Mouse (Mus musculus) left cerebral cortex, postnatal 14 days (tissue): Measurements from ENCODE around the gene Ctcf. TPM values are rescaled to one million over a fixed set of nuclear protein-coding genes. Genes with fewer than 3 reads are reported as not detected.
A peak's percentile ranks its signal among the peaks of the same experiment; 100 is the strongest.

Experiments
- DNase-seq, 2 experiments: peaks; one replicate each; pipeline ENCODE4 v3.0.0; 2021 to 2022; ENCODE audit warnings: low spot score in 2 of 2, mixed read lengths in 1 of 2
- intact Hi-C: fragments of 180-260 bp; cut with DNase I; formaldehyde crosslinking; loops from one replicate; pipeline ENCODE4 v1.15.1; 2025
- total RNA-seq, 2 experiments: library from RNA; stranded (reverse); gene quantifications; 2 replicates each; pipeline ENCODE4 v1.2.3; 2021

Gene Ctcf
- total RNA-seq, 2 experiments from 2014 or later = 57.5 to 58.9 TPM

DNA sequence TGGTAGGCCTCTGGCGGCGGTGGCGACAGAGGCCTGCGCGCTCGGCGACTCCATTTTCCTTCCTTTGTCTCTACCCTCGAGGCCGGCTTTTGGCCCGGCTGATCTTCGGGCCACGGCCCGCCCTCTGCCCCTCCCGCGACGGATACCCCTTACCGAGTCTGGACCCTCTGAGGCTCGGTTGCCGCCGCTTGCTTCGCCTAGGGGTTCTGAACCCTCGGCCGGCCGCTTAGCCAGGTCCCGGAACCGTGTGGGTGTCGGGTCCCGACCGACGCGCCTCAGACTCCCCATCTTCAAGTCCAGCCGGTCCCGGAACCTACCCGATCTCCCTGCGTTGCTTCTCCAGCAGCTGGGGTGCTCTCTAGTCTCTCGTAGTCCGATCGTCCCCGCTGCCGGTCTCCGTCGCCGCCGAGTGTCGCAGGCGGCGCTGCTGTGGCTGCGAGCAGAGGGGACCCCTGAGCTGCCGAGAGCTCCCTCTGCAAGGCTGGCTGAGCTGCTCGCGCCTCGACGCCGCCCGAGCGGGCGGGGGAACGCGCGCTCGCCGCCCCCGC, 669 bp downstream of the Ctcf start, which contains the start of gene Agrp:
Gene Agrp, minus strand, starts transcription at position 431 of the 548 bp plus-strand sequence.
- DNase-seq = peak in 1 of 2 experiments; percentile 59
- intact Hi-C loops = loop anchor here (2.0 to 5.0 kb wide), 2 partner anchors 14 to 55 kb away; no protein-coding TSS in a partner anchor

DNA sequence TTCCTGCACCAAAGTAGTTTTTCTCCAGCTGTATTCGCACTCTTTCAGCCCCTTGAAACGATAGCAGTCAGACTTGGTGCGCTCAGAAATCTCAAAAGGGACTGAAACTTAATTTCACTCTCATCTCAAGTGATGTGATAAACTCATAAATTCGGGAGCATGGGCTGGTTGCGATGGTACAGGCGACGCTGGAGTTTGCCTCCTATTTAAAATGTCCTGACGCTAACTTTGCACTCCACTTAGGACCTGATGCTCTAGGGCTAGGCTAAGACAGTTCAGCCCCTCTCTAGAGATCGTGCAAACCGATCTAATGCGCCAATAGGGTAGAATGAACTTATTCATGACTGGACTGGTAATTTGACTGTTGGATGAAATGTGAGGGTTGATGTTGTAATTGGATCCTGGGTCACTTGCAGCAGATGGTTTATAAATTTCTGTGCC, 1.3 kb downstream of the Ctcf start:
- intact Hi-C loops = loop anchor here (2.0 to 5.0 kb wide), 2 partner anchors 15 to 55 kb away; no protein-coding TSS in a partner anchor
- no peak for DNase-seq

DNA sequence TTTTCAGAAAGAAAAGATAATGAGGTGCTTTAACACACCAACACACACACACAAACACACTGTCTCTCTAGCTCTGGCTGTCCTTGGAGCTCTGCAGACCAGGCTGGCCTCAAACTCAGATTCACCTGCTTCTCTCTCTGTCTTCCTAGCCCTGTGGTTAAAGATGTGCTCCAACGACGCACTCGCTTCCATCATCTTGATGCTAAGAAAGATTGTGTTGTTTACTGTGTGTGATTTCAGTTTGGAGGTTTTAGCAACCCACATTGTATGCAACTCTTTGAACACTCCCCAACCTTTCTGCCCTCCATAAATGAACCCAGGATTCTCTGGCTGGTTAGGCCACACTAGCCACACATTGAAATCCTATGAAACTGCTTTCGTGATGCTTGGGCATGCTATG, 2.1 kb downstream of the Ctcf start:
- DNase-seq = no peak
- intact Hi-C loops = loop anchor here (5.0 kb wide), 1 partner anchor 54 kb away; no protein-coding TSS in a partner anchor

DNA sequence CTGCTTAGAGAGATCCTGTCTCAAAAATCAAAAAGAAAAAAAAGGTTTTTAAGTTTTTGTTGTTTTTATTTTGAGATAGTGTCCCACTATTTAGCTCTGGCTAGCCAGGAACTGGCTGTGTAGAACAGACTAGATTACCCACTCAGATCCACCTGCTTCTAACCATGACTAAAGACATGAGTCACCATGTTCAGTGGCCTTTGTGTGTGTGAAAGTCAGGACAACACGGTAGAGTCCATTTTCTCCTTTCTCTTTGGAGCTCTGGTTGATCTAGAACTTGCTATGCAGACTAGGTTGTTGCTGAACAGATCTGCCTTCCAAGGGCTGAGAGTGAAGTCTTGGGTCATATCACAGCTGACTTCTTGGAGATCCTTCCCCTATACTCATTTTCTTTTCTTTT, 3.5 kb downstream of the Ctcf start:
- intact Hi-C loops = loop anchor here (5.0 kb wide), 1 partner anchor 52 kb away; no protein-coding TSS in a partner anchor

DNA sequence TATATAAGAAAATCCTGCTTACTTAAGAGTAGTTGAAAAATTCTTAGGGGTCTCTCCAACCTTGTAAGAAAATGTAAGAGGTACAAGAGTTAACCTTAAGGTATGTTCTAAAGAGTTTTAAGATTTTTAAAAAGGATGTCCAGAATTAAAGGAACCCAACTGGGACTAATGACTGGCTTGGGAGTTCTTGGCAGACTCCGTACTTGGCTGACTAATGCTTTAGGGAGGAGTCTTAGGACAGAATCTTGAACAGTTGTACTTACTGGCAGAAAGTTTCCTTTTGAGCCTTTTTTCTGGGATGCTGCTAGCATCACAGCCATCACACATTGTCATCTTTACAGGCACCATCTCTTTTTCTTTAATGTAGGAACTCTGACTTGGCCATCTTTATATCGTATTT, 4.1 kb downstream of the Ctcf start:
- DNase-seq = no peak
- intact Hi-C loops = no loop called here

More for the DNA sequence above, 3.5 kb downstream of the Ctcf start:
- no peak for DNase-seq

DNA sequence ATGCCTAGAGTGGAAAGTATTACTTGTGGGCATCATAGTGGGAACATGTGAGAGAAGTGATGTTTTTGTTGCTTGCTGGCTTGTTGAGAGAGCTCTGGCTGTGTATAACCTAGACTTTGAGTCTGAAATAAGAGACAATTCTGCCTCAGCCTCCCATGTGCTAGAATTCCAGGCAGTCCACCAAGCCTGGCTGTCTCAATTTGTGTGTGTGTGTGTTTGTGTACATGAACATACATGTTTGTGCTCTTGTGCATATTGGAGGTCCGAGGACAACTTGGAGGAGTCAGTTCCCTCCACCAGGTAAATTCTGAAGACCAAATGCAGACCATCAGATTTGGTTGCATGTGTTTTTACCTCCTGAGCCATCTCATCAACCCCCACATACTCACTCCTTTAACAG, 8.8 kb downstream of the Ctcf start:
- intact Hi-C loops = no loop called here
- no peak for DNase-seq

DNA sequence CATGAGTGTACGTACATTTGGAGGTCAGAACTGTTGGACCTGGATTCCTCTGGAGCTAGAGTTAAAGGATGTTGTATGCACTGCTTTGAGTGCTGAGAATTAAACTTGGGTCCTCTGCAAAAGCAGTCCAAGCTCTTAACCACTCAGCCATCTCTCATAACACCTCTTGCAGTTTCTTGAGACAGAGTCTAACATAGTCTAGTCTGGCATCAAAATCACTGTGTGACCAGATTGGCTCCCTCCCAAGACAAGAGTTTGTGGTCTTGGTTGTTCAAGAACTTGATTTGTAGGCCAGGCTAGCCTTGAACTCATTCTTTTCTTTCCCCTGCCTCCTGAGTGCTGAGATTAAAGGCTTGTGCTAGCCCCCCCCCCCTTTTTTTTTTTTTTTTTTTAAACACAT, 12.6 kb downstream of the Ctcf start:
- DNase-seq = no peak

DNA sequence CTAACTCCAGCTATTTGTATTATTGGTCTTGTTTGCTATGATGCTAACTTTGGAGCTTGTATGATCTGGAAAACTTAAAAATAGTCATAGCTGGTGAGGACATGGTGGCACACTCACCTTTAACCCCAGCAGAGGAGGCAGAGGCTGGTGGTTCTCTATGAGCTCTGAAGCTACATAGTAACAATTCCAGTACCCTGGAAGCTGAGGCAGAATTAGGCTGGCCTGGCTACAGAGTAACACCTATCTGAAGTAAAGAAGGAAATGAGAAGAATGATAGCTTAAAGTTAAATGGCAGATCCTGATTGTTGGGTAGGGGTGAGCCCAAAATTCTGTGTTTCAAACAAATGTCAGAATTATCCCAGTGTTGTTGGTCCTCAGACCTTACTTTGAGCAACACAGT, 21.3 kb downstream of the Ctcf start:
- DNase-seq = no peak
- intact Hi-C loops = no loop called here

More for the DNA sequence above, 12.6 kb downstream of the Ctcf start:
- intact Hi-C loops = no loop called here

DNA sequence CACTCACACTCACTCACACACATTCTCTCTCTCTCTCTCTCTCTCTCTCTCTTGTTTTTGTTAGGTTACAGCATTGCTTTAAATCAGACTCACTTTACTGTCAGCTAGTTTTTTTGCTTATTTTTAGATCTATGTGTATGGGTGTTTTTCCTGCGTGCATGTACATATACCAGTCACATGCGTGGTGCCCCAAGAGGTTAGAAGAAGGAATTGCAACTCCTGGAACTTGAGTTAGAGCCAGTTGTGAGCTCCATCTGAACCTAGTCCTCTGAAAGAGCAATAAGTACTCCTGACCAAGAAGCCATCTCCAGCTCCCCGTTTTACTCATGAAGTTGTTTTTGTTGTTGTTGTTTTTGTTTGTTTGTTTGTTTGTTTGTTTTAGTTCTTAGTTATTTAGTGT, 24.8 kb downstream of the Ctcf start:
- peak; percentile 12 to 69 for DNase-seq
- intact Hi-C loops = no loop called here

DNA sequence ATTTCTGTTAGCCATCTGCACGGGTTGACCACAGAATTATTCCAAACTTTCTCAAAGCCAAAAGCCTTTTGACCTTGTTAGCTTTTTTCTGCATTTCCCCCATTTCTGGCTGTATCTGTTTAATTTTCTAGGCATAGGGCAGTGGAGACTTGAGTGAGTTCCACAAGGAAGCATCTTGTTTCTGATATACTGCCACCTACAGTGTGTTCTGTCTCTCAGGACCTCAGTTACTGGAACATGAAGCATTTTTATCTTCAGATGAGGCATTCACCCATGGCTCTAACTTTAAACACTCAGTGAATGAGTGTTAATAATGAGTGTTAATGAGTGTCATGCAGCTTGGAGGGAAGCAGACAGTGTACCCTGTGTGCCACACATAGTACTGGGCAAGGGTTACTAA, 41.5 kb downstream of the Ctcf start:
- intact Hi-C loops = no loop called here
- DNase-seq = no peak

DNA sequence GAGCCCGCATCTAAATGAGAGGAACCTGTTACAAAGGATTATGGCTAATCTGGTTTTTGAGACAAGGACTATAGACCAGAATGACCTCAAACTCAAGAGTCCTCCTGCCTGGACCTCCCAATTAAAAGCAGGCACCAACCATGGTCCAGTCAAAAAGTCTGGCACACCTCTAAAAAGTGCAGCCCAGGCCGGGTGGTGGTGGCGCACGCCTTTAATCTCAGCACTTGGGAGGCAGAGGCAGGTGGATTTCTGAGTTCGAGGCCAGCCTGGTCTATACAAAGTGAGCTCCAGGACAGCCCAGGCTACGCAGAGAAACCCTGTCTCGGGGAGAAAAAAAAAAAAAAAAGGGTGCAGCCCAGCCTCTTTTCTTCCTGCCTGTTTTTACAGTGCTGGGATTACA, 49.0 kb downstream of the Ctcf start:
- DNase-seq = no peak
- intact Hi-C loops = no loop called here

DNA sequence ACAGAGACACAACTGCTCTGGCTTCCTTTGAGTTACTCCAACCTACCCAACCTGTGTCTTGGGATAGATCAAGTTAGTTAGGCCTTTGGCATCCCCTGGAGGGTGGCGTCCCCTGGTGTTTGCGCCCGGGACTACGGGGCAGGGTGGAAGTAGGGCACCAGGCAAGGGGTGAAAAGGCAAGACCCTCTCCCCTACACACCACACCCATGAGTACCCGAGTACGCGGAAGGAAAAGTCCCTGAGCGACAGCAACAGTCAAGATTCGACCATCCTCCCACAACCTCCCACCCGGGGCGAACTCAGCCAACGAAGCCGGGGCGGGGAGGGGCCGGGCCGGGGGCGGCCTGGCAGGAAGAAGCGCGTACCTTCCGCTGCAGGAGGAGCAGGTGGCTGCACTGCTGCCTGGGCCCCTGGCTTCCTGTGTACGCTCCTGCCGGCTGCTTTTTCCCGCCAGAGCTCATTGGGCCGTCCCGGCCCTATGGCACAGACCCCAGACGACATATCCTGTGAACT, 49.5 kb downstream of the Ctcf start, which contains the start of gene Carmil2:
Gene Carmil2, plus strand, starts transcription at position 479 of the 513 bp plus-strand sequence.
- intact Hi-C loops = no loop called here
- no peak for DNase-seq

DNA sequence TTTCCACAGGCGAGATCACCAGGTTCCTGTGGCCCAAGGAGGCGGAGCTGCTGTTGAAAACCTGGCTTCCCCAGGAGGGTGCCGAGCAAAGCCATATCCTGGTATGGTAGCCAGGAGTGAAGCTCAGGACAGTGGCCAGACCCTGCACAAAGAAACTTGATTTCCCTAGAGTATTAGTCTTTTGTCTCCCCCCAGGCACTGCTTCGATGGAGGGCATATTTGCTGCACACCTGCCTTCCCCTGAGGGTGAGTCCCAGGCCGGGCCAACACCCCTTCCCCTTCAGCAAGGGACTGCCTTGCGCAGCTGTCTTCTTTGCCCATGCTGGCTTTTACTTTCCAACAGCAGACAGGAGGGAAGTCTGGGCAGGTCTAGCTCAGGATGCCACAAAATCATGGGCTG, 50.2 kb downstream of the Ctcf start:
- intact Hi-C loops = no loop called here
- no peak for DNase-seq

DNA sequence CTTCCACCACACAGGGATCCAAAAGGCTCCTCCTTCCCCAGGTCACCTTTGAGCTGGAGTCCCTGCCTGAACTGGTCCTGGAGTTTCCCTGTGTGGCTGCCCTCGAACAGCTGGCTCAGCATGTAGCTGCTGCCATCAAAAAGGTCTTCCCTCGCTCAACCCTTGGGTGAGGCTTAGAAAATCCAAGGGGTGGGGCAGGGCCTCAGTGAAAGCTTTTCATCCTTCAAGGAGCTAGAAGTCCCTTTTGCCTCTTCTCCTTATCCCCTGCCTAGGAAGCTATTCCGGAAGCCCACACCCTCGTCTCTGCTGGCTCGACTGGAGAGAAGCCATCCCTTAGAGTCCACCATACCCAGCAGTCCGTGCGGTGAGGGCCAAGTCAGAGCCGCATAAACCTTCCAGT, 51.1 kb downstream of the Ctcf start:
- DNase-seq = no peak
- intact Hi-C loops = no loop called here

DNA sequence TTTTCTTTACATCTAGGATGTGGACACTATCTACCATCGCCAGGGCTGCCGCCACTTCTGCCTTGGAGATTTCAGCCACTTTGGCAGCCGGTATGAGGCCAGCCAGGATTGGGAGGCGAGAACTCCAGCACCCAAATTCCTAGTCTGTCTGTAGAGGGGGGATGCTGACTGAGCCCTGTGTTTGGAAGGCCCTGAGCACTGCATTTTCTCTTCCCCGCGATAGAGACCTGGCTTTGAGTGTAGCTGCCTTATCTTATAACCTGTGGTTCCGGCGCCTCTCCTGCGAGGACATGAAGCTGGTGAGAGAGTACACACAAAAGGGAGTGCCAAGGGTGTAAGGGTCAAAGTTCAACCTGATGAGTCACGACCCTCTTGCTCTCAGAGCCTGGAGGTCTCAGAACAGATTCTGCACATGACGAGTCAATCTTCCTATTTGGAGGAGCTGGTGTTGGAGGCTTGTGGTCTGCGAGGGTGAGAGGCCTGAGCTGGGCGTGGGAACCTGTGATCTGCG, 51.9 kb downstream of the Ctcf start:
- intact Hi-C loops = no loop called here
- DNase-seq = no peak

DNA sequence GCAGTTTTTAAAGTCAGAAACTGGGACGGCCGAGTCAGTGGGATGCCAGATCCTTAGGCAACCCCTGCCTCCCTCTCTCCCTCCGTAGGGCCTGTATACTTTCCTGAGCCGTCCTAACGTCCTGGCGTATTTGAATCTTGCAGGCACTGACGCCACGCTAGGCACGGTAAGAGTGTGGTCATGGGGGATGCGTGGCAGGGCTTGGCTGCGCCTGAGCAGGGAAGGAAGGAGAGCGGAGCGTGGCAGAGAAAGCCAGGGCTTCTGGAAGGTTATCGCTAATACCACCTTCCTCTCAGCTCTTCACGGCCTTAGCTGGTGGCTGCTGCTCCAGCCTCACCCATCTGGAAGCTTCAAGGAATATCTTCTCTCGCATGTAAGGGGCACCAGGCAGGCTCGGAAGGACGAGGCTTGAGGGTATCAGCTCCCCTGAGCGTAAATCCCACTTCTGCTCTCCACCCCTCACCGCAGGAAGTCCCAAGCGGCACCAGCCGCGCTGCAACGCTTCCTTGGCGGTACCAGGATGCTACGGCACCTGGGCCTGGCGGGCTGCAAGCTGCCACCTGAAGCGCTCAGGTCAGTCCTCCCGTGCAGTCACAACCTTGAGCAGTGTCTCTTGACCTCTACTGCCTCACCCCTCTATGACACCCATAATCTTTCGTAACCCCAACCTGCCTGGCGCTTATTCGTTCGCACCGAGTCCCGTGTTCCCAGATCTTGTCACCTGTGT, 53.1 kb downstream of the Ctcf start:
- intact Hi-C loops = no loop called here
- no peak for DNase-seq

DNA sequence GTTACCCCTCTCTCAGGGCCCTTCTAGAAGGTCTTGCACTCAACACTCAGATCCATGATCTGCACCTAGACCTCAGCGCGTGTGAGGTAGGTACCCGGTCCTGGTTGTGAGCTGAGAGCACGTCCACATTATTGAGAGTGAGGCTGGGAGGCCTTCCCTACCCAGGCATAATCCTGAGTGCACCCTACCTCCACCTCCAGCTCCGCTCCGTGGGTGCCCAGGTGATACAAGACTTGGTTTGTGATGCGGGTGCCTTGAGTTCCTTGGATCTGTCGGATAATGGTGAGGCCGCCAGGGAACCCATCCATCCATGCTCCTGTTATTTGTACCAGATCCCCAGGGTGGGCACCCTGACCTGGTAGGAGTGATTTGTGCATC, 53.6 kb downstream of the Ctcf start:
- DNase-seq = no peak
- intact Hi-C loops = loop anchor here (5.0 kb wide), 1 partner anchor 53 kb away; the partner anchor contains the start of genes Agrp and Ctcf

DNA sequence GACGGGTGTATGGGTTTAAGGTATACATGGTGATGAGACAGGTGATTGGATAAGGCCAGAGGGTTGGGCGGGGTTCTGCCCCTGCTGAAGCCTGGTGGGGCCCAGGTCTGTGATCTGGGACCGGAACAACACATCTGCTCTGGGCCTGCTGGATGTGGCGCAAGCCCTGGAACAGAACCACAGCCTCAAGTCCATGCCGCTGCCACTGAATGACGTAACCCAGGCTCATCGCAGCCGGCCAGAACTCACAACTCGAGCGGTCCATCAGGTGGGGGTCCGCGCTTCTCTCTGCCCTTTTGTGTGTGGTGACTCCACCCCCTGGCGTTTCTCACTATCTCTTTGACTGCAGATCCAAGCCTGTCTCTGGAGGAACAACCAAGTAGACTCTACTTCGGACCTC, 54.6 kb downstream of the Ctcf start:
- DNase-seq = no peak
- intact Hi-C loops = loop anchor here (5.0 kb wide), 1 partner anchor 54 kb away; the partner anchor contains the start of genes Agrp and Ctcf

DNA sequence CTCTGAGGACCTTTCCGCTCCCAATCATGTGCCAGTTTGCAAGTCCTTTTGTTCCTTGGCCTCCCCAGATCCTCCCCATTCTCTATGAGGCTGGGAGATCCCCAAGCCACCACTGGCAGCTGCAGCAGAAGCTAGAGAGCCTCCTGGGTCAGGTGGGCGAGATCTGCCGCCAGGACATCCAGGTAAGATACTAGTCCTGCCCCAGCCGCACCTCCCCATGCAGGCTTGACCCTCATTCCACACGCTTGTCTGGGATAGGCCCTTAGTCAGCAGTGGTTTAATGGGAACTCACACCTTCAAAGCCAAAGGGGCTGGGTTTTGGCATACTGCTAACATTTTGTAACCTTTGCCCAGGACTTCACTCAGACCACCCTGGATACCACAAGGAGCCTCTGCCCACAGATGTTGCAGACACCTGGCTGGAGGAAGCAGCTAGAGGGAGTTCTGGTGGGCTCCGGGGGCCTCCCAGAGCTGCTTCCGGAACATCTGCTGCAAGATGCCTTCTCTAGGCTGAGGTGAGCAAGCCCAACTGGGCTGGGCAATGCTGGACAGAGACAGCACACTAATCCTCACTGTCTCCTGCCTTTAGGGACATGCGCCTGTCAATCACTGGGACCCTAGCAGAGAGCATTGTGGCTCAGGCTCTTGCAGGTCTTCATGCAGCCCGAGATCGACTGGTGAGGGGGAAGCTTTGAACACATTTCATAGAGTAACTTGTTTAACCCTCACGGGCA, 56.2 kb downstream of the Ctcf start:
- DNase-seq = no peak
- intact Hi-C loops = loop anchor here (5.0 kb wide), 1 partner anchor 55 kb away; the partner anchor contains the start of genes Agrp and Ctcf

DNA sequence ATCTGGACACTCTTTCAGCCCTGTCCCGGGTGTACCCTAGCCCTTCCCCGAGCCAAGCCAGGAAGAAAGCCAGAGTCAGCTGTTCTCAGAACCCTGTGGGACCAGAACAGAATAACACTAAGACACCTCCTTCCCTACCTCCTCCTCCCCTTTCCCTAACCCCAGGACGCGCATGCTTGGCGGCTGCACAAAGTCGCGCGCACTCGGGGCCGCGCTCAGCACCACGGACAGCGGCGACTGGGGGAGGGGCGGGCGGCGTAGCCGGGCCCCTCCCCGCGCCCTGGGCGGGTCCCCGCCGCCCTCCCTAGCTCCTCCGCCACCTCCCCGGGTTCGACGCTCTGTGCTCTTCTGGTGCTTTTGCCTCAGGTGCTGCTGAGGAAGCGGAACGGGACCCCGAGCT, 57.3 kb downstream of the Ctcf start:
- intact Hi-C loops = loop anchor here (5.0 kb wide), 1 partner anchor 56 kb away; the partner anchor contains the start of genes Agrp and Ctcf
- DNase-seq = peak; percentile 79 to 83
